Mouse (Mus musculus) hematopoietic stem cell, adult 5-6 weeks (primary cell): ENCODE results near the gene Tob2. TPM values are rescaled to one million over a fixed set of nuclear protein-coding genes. Genes with fewer than 3 reads are reported as not detected.

Source experiments
- ATAC-seq, 2 experiments: fragments of 125-278 bp in 1 of 2; replicated peaks in 1 of 2; 2 replicates each; pipeline ENCODE4 v1.8.0; 2016 to 2017; ENCODE audit warnings: inconsistent platforms in 2 of 2, mild to moderate bottlenecking in 2 of 2, moderate number of reproducible peaks in 2 of 2, low read depth in 1 of 2, moderate TSS enrichment in 1 of 2; ENCODE audit not compliant: low FRiP score in 2 of 2, poor library complexity in 2 of 2, severe bottlenecking in 2 of 2, insufficient read depth in 1 of 2, low TSS enrichment in 1 of 2
- total RNA-seq: library from RNA; stranded (forward); fragments of 172-1452, 232-1000 nt; gene quantifications from 2 replicates; pipeline ENCODE4 v1.2.3, GENCODE M21; 2017

Tob2 gene
- 36.6 and 38.4 TPM in 2 replicates for total RNA-seq

GRCm38 (mm10) chr15:81858517-81859329, at the start of gene Tob2:
Gene Tob2 (minus strand): TSS chr15:81858796.
- ATAC-seq, result peak; percentile 3 to 6; a peak in 2 of 4 replicates

DNA sequence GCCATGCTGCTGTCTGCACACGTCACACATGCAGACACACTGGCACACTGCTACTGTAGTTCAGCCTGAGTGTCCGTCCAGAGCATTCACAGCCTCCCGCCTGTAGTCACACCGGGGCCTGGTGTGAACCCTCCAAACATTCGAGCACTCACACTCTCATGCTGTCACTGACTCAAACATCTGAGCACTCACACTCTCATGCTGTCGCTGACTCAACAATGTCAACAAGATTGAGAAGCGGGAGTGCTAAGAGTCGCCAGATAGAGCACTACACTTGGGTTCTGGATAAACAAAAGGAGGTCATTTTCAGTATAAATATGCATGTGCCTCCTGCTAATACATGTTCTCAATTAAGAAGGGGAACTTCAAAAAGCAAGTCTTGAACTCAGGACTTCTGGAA, 49.4 kb upstream of the Tob2 start:
- no peak for ATAC-seq

DNA sequence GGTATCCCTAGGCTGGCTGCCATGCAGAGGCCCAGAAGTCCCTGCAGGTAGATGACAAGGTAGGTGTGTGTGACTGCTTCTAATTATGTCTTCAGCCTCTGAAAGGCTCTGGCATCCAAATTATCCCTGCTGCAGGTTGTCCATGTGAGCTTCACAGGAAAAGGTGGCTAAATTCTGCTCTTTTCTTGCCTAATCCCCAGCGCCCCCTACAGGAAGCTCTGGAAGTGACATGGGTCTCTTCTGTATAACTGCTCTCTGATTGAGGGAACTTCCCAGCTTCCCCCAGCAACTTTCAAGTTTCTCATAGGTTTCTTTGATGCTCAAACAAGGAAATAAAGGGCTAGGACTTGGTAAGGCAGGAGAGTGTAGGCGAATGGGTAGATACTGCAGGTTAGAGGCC, 46.3 kb upstream of the Tob2 start:
- ATAC-seq, result peak; percentile 59 to 62

DNA sequence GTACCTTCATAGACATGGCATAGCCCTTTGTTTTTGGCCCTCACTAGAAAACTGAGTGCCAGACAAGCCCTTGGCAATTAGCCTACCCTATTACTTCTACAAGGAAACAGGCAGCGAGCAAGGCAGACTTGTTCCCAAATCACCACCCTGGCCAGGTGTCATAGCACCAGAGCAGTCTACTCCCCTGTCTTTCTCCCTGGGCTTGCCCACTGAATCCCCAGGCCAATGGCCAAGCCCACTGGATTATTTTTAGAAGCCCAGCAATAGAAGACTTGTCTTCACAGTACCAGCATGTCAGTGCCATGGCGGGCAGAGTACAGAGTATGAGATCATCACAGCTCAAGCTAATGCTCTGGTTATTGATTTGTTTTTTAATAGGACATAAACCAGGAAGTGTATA, 40.2 kb upstream of the Tob2 start:
- no peak for ATAC-seq

- ATAC-seq, result no peak
Observed at GRCm38 (mm10) chr15:81897607-81898285, 39.1 kb upstream of the Tob2 start.

DNA sequence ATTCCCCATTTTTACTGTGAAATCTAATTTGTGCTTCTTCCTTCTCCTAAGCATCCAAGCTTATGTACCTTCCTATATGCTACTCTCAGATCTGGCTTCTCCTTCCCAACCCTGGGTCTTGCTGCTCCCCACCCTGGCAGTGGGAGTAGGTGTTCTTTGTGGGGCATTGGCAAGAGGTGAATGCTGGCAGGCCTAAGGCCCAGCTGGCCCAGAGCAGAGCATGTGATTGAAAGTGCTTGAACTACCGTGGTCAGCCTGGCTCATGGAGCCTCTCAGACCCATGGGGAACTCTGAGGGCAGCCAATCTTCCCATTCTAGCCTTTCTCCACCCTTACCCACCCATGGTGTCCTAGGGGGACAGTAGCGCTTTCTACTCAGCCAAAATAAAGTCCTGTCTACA, 37.8 kb upstream of the Tob2 start:
- no peak for ATAC-seq

- ATAC-seq, result no peak
Observed at GRCm38 (mm10) chr15:81894002-81894401, 35.4 kb upstream of the Tob2 start.

GRCm38 (mm10) chr15:81891822-81892580, 33.4 kb upstream of the Tob2 start:
- no peak for ATAC-seq

DNA sequence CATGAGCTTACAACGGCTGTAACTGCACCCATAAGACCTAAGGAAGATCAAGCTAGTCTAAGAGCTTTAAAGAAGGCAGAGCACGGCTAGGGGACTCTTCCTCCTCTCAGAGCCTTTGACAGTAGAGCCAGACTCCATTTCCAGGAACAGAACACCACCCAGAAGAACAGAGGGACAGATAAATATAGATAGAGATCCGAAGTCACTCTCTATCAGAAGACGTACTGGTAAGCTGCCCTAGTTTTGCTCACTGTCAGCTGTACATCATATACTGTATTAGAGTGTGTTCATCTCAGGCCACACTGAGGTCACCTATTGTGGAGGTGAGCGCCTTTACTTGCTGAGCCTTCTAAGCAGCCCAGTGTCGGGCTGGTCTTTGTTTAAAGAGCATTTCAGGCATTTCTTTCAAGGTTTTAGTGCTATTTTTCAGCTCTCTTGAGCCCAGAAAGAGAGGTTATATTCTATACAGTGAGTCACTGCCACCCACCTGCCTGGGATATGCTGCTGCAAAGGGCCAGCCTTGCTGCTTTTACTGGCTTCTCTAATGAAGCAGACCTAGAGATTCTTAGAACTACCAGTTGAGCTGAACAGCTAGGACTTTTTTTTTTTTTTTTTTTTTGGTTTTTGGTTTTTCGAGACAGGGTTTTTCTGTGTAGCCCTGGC, 32.7 kb upstream of the Tob2 start:
- ATAC-seq, result no peak

- ATAC-seq, result no peak
Observed at GRCm38 (mm10) chr15:81889175-81889574, 30.6 kb upstream of the Tob2 start.

DNA sequence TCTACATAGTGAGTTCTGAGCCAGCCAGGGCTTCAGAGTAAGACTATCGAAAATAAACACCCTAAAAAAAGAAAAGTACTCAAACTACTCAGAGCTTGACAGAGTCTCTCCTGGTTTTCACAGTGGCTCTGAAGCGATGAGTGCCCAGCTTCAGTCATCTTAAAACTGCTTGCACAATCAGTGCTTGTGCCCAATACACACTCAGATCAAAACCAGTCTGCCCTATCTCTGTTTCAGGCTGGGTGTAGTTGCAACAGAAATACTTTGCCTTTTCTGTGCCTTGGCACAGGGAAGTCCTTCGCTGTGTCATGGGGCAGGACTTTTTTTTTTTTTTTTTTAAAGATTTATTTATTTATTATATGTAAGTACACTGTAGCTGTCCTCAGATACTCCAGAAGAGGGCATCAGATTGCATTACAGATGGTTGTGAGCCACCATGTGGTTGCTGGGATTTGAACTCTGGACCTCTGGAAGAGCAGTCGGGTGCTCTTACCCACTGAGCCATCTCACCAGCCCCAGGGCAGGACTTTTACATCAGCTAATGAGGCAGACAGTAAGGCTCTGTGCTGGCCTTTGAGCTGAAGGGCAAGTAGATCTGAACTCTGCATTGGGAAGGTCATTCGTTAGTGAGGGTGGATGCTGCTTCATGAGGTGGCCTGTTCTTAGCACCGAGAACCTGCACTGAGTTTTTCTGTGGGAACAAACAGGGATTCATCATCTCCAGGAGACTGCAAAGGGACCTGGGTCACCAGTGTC, 28.4 kb upstream of the Tob2 start:
- ATAC-seq, result no peak

- no peak for ATAC-seq
Observed at GRCm38 (mm10) chr15:81885418-81885934, 26.9 kb upstream of the Tob2 start.

DNA sequence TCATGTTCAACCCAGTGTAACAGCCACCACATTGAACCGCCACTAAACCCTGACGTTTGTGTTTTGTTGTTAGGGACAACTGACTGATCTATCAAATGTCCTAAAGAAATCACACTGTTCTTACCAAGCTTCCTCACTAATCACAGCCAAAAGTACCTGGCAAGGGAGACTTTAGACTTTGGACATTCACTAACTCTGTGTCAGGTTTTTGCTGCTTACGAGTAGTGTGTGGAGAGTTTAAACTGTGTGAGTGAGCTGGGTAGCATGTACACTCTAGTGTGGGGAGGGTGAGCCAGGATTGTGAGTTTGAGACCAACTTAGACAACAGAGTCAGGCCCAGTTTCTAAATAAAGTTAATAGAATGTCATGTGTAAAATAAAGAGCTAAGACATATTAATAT, 23.8 kb upstream of the Tob2 start:
- ATAC-seq, result no peak

DNA sequence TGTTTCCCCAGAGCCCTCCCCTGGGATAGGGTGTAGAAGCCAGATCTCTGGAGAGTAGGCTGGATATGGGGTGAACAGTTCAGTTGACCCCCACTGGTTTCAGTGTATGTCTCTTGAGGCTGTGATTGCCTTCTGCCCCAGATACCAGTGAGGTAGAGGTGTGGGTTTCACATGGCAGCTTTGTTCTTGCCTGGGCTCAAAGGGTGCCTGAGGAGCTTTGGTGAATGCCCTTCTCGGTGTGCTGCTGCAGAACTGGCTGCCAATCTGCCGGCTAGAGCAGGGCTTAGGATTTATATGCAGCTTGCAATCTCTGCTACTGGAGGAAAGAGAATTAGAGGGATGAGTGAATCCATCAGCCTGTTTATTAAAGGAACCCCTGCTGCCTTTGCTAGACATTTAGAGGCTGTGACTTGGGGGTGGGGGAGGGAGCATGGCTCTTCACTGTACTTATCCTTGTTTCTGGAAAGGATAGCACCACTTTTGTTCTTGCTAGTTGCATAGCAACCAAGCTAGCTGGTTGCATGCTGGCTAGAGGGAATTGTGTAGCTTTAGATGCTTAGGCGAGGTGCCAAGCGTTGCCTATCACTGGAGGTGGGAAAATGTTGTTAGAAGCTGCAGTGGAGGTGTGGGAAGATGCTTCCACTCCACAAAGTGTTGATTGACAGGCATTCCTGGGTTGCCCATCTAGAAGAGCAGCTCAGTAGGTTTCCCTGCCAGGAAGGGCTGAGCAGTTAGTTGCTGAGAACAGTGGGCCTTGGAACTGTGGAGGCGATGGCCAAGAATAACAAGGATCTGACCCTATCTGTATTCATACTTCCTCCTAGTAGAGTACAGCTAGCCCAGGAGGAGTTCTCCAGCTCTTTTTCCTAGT, 21.2 kb upstream of the Tob2 start:
- ATAC-seq, result no peak

GRCm38 (mm10) chr15:81872262-81873136, 13.9 kb upstream of the Tob2 start, which contains the start of gene Aco2:
Gene Aco2 (plus strand): TSS chr15:81872309.
- peak; percentile 89 to 95 for ATAC-seq
